Mouse (Mus musculus): Measurements from ENCODE around the gene Hacd3. TPM values are rescaled to one million over a fixed set of nuclear protein-coding genes. Genes with fewer than 3 reads are reported as not detected.

The Hacd3 gene
- polyA plus RNA-seq, 1 experiment from 2014 or later = 185 TPM

DNA sequence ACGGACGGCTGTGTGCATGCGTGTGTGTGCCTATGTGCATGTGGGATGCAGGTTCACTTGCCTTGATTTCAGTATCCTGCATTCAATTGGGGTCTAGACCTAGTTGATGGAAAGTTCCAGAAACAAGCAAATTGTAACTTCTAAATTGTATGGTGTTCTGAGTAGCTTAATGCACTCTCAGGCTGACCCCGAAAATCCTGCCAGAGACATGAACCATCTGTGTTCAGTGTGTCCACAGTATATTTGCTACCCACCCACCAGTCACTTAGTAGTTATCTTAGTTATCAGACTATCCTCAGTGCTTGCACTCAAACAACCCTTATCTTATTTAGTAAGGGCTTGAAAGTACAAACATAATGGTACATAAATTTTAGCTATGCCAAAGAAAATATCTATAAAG, 79.8 kb downstream of the Hacd3 start:
- Histone ChIP-seq H3K27me3 (ENCODE audit: control insufficient read depth, insufficient read depth, low read length) (no peaks in the 10 kb centered on the region), H3K36me3 (replicated peaks; ENCODE audit: control insufficient read depth, insufficient read depth) (no peaks in the 10 kb centered on the region), H3K4me3 (replicated peaks; ENCODE audit: low read length) (no peak overlapping the region), H3K4me1 (replicated peaks; ENCODE audit: control insufficient read depth, insufficient read depth, low read length) (no peaks in the 10 kb centered on the region), H3K27ac (no peak overlapping the region), H3K9ac (no peak overlapping the region), H3K4me2 (replicated peaks) (no peak overlapping the region), H3K9me3 (ENCODE audit: control insufficient read depth, low read length) (no peaks in the 10 kb centered on the region)
- DNase-seq (ENCODE audit: low spot score) = no peak
- WGBS = 90% methylated on average over 4 of the region's 4 CpGs
- no peak for ATAC-seq (ENCODE audit: low FRiP score)

DNA sequence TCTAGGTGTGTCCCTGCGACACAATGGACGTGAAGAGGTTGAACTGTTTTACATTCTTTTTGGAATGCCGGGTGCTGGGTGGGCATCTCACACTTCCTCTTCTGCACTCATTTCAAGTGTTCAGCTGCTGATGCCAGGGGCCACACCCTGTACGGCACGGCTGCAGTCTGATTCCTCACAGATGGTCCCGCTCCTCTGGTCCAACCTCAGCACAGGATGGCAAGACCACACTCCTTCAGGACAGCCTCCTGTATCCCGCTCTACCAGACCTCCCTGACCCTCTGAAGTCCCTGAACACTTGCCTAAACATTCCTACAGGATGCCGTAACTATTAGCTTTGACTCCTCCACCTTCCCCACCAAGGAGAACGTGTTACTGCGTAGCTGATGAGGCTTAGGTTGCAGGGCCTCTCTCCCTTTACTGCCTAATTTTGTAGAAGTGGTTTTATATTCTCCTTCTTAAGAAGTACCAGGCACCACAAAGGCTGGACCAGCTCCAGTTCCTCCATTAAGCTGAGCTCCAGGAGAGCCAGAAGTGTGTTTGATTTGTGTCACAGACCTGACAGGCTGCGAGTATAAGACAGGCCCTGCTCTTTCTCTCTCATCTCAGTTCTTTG, 80.7 kb downstream of the Hacd3 start:
- no peak for ATAC-seq (ENCODE audit: low FRiP score)
- Histone ChIP-seq H3K27ac (no peak overlapping the region), H3K4me1 (replicated peaks; ENCODE audit: control insufficient read depth, insufficient read depth, low read length) (no peaks in the 10 kb centered on the region), H3K27me3 (ENCODE audit: control insufficient read depth, insufficient read depth, low read length) (no peaks in the 10 kb centered on the region), H3K9ac (no peak overlapping the region), H3K4me2 (replicated peaks) (no peak overlapping the region), H3K9me3 (ENCODE audit: control insufficient read depth, low read length) (no peaks in the 10 kb centered on the region), H3K36me3 (replicated peaks; ENCODE audit: control insufficient read depth, insufficient read depth) (no peaks in the 10 kb centered on the region), H3K4me3 (replicated peaks; ENCODE audit: low read length) (no peak overlapping the region)
- 84% methylated on average over 11 of the region's 11 CpGs for WGBS
- DNase-seq (ENCODE audit: low spot score) = no peak

DNA sequence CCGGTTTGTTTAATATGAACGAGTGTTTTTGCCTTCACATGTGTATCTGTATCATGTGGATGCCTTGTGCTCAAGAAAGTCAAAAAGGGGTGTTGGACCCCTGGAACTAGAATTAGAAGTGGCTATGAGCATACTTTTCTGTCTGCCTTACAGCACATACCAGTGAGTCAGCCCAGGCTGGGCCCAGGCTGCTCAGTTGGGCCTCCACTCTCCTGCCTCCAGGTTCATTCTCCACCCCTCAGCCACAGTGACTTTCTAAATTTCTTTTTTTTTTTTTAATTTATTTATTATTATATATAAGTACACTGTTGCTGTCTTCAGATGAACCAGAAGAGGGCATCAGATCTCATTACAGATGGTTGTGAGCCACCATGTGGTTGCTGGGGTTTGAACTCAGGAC, 81.7 kb downstream of the Hacd3 start:
- 86% methylated on average over 2 of the region's 2 CpGs for WGBS
- H3K27me3 ChIP-seq (ENCODE audit: control insufficient read depth, insufficient read depth, low read length) = no peaks in the 10 kb centered on the region
- H3K36me3 ChIP-seq (replicated peaks; ENCODE audit: control insufficient read depth, insufficient read depth) = no peaks in the 10 kb centered on the region
- ATAC-seq (ENCODE audit: low FRiP score) (no peak), DNase-seq (ENCODE audit: low spot score) (no peak)
- no peak overlapping the region for H3K4me3 ChIP-seq (replicated peaks; ENCODE audit: low read length)
- no peak overlapping the region for H3K27ac ChIP-seq
- no peak overlapping the region for H3K4me2 ChIP-seq (replicated peaks)
- H3K4me1 ChIP-seq (replicated peaks; ENCODE audit: control insufficient read depth, insufficient read depth, low read length) = no peaks in the 10 kb centered on the region
- H3K9ac ChIP-seq = no peak overlapping the region
- no peaks in the 10 kb centered on the region for H3K9me3 ChIP-seq (ENCODE audit: control insufficient read depth, low read length)

DNA sequence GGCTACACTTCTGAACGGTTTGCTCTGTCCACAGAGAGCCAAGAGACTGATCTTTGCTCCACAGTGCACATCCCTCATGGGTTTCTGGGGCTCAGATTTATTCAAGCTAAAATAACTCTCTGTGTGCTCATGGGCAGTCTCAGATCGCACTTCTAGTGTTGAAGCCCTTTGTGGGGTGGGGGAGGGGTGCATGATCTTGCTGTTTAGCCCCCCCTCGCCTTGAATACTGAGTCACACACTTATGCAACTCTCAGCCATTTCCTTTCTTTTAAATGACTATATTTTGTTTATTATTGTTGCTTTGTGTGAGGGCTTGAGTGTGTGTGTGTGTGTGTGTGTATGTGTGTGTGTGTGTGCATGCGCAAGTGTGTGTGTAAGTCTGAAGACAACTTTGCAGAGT, 82.2 kb downstream of the Hacd3 start:
- Histone ChIP-seq H3K27ac (no peak overlapping the region), H3K9ac (no peak overlapping the region), H3K9me3 (ENCODE audit: control insufficient read depth, low read length) (no peaks in the 10 kb centered on the region), H3K4me2 (replicated peaks) (no peak overlapping the region), H3K36me3 (replicated peaks; ENCODE audit: control insufficient read depth, insufficient read depth) (no peaks in the 10 kb centered on the region), H3K4me3 (replicated peaks; ENCODE audit: low read length) (no peak overlapping the region), H3K27me3 (ENCODE audit: control insufficient read depth, insufficient read depth, low read length) (no peaks in the 10 kb centered on the region), H3K4me1 (replicated peaks; ENCODE audit: control insufficient read depth, insufficient read depth, low read length) (no peaks in the 10 kb centered on the region)
- ATAC-seq (ENCODE audit: low FRiP score) (no peak), DNase-seq (ENCODE audit: low spot score) (no peak)
- WGBS = 59% methylated on average over 4 of the region's 4 CpGs

DNA sequence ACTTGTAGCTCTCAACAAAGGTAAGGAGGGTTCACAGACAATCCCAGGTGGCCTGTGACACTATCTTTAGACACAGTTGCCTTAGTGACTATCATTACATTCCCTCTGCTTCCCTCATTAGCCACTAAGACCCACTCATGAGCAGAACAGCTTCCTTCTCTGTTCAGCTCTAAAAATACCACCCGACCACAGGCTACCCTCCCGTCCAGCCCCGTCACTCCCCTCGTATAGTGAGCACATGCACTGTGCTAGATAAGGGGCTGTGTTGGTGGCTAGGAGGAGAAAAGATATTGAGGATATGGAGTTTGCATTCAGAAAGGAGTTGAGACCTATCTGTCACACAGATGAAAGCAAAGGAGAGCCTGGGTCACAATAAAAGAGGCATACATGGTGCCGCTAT, 83.0 kb downstream of the Hacd3 start:
- H3K36me3 ChIP-seq (replicated peaks; ENCODE audit: control insufficient read depth, insufficient read depth) = no peaks in the 10 kb centered on the region
- 85% methylated on average over 5 of the region's 5 CpGs for WGBS

DNA sequence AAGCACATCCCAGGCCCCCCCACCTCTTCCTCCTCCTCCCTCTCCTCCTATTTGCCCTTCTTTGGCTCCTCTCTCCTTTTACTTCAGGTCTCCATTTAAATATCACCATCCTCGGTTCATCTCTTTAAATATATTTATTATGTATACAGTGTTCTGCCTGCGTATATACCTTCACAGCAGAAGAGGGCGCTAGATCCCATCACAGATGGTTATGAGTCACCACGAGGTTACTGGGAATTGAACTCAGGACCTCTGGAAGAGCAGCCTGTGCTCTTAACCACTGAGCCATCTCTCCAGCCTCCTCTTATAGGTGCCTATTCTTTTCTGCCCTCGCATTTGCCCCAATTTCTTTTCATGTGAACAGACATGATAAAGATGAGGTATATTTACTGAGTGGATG, 84.0 kb downstream of the Hacd3 start:
- no peaks in the 10 kb centered on the region for H3K4me1 ChIP-seq (replicated peaks; ENCODE audit: control insufficient read depth, insufficient read depth, low read length)
- H3K36me3 ChIP-seq (replicated peaks; ENCODE audit: control insufficient read depth, insufficient read depth) = no peaks in the 10 kb centered on the region
- H3K4me2 ChIP-seq (replicated peaks) = no peak overlapping the region
- H3K4me3 ChIP-seq (replicated peaks; ENCODE audit: low read length) = no peak overlapping the region
- DNase-seq (ENCODE audit: low spot score) (no peak), ATAC-seq (ENCODE audit: low FRiP score) (no peak)
- no peak overlapping the region for H3K27ac ChIP-seq
- H3K9me3 ChIP-seq (ENCODE audit: control insufficient read depth, low read length) = no peaks in the 10 kb centered on the region
- H3K9ac ChIP-seq = no peak overlapping the region
- H3K27me3 ChIP-seq (ENCODE audit: control insufficient read depth, insufficient read depth, low read length) = no peaks in the 10 kb centered on the region
- 60% methylated on average over 5 of the region's 5 CpGs for WGBS

More for the DNA sequence above, 83.0 kb downstream of the Hacd3 start:
- H3K4me2 ChIP-seq (replicated peaks) = no peak overlapping the region
- no peaks in the 10 kb centered on the region for H3K27me3 ChIP-seq (ENCODE audit: control insufficient read depth, insufficient read depth, low read length)
- H3K9ac ChIP-seq = no peak overlapping the region
- H3K9me3 ChIP-seq (ENCODE audit: control insufficient read depth, low read length) = no peaks in the 10 kb centered on the region
- H3K4me3 ChIP-seq (replicated peaks; ENCODE audit: low read length) = no peak overlapping the region
- ATAC-seq (ENCODE audit: low FRiP score) = no peak
- H3K4me1 ChIP-seq (replicated peaks; ENCODE audit: control insufficient read depth, insufficient read depth, low read length) = no peaks in the 10 kb centered on the region
- no peak overlapping the region for H3K27ac ChIP-seq
- DNase-seq (ENCODE audit: low spot score) = no peak

Small RNA genes lying within 50 kb of the gene (microRNA-seq; reads per million reads assigned to microRNA genes)
- not detected for gene Gm25640

Other genes starting within 250 kb of the Hacd3 start
- 12.4 and 12.7 TPM in 2 replicates for gene Dennd4a, start 210.4 kb downstream of the Hacd3 start, polyA plus RNA-seq (2014; fragmentation: Nextera tagmentation; extraction: Ambion mirVana)
- 0.08 and 0.13 TPM in 2 replicates for gene Slc24a1, start 70.1 kb downstream of the Hacd3 start, polyA plus RNA-seq (2014; fragmentation: Nextera tagmentation; extraction: Ambion mirVana)
- 37.6 and 39.1 TPM in 2 replicates for gene Ints14, start 60.8 kb downstream of the Hacd3 start, polyA plus RNA-seq (2014; fragmentation: Nextera tagmentation; extraction: Ambion mirVana)
- 33.9 and 39.5 TPM in 2 replicates for gene Dpp8, start 10.7 kb upstream of the Hacd3 start, polyA plus RNA-seq (2014; fragmentation: Nextera tagmentation; extraction: Ambion mirVana)
- gene Igdcc4, start 79.8 kb upstream of the Hacd3 start, polyA plus RNA-seq (2014; fragmentation: Nextera tagmentation; extraction: Ambion mirVana) = 18.9 and 19.4 TPM in 2 replicates
- 10.5 and 10.6 TPM in 2 replicates for gene Igdcc3, start 119.5 kb upstream of the Hacd3 start, polyA plus RNA-seq (2014; fragmentation: Nextera tagmentation; extraction: Ambion mirVana)
- gene Parp16, start 173.7 kb upstream of the Hacd3 start, polyA plus RNA-seq (2014; fragmentation: Nextera tagmentation; extraction: Ambion mirVana) = 6.3 and 7.9 TPM in 2 replicates
- 0.33 and 0.84 TPM in 2 replicates for gene Cilp, start 243.5 kb upstream of the Hacd3 start, polyA plus RNA-seq (2014; fragmentation: Nextera tagmentation; extraction: Ambion mirVana)

Measured in hindbrain, embryonic 14.5 days (tissue).